Mouse (Mus musculus): ENCODE results near the gene Fadd. TPM values are rescaled to one million over a fixed set of nuclear protein-coding genes. Genes with fewer than 3 reads are reported as not detected.

Gene Fadd
- polyA plus RNA-seq, 1 experiment from 2014 or later = 10.1 TPM

DNA sequence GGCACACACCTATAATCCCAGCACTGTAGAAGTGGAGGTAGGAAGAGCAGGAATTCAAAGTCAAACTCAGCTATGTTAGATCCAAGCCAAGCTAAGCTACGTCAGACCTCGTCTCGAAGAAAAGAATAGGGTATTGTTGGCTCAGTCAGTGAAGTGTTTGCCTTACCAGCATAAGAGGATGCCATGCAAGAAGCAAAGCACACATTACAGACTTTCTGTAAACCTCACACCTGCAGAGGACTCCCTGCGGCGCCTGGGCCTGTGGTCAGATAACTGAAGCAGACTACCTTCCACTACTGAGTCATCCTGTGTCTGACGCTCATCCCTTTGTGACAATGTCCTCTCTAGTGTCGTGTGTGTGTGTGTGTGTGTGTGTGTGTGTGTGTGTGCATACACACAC is 27.3 kb upstream of the Fadd start:
- 0 out of 2 replicates have a peak, but pooled peaks cover 8% of the 10 kb centered on the region for H3K36me3 ChIP-seq
- peaks cover 4% of the 10 kb centered on the region; the same call in 1 of the 2 replicates for H3K27me3 ChIP-seq (ENCODE audit: insufficient read depth, poor library complexity, severe bottlenecking)
- WGBS = 87% methylated on average over 7 of the region's 7 CpGs
- DNase-seq (ENCODE audit: low spot score) = no peak
- no peaks in the 10 kb centered on the region for H3K9me3 ChIP-seq
- H3K4me3 ChIP-seq = no peak overlapping the region
- H3K4me1 ChIP-seq (replicated peaks) = peaks cover 10% of the 10 kb centered on the region; the same call in 1 of the 2 replicates
- H3K27ac ChIP-seq = no peak overlapping the region

DNA sequence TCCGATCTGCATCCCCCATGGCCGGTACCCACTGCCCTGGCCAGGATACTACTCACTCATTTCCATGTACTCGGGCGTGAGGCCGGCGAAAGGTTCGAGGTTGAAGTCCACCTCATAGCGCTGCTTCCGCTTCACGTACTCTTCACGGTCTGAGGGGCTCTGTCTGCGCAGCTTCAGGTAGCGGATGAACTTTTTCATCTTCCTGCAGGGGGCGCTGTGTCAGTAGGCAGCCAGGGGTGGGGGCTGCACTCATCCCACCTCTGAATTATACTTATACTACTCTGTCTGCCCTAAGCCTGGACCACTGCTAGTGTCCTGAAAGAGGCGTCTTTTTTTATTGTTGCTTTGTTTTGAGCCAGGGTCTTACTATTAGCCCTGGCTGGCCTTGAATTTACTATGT is 25.6 kb upstream of the Fadd start:
- Histone ChIP-seq H3K27me3 (ENCODE audit: insufficient read depth, poor library complexity, severe bottlenecking) (peaks cover 9% of the 10 kb centered on the region; the same call in 1 of the 2 replicates), H3K4me3 (no peak overlapping the region), H3K9me3 (no peaks in the 10 kb centered on the region), H3K4me1 (replicated peaks) (peaks cover 10% of the 10 kb centered on the region; the same call in 1 of the 2 replicates), H3K27ac (no peak overlapping the region), H3K36me3 (peaks cover 13% of the 10 kb centered on the region; the same call in 1 of the 2 replicates)
- 90% methylated on average over 15 of the region's 15 CpGs for WGBS
- DNase-seq (ENCODE audit: low spot score) = no peak

DNA sequence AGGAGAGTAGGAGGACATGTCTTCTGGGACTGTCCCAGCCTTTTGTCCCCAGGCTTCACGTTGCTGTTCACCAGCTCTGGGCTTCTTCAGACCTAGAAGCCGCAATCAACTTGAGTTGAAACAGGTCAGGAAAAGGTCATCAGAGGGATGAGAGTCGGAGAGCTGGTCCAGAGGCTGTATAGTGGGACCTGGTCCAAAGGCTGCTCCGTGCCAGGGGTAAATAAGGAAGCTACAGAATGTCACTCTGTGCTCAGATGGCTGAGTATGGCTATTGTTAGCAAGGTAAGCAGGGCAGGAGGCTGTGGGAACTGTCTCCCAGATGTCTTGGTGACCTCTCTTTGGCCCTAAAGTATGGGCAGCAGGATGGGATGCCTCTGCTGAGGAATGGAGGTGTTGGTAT is 22.5 kb upstream of the Fadd start:
- WGBS = 82% methylated on average over 4 of the region's 4 CpGs
- H3K4me1 ChIP-seq (replicated peaks) = peaks cover 30% of the 10 kb centered on the region
- no peaks in the 10 kb centered on the region for H3K9me3 ChIP-seq
- H3K27ac ChIP-seq = no peak overlapping the region
- DNase-seq (ENCODE audit: low spot score) = no peak
- H3K36me3 ChIP-seq = peaks cover 26% of the 10 kb centered on the region
- 0 out of 2 replicates have a peak, but pooled peaks cover 9% of the 10 kb centered on the region for H3K27me3 ChIP-seq (ENCODE audit: insufficient read depth, poor library complexity, severe bottlenecking)
- no peak overlapping the region for H3K4me3 ChIP-seq

DNA sequence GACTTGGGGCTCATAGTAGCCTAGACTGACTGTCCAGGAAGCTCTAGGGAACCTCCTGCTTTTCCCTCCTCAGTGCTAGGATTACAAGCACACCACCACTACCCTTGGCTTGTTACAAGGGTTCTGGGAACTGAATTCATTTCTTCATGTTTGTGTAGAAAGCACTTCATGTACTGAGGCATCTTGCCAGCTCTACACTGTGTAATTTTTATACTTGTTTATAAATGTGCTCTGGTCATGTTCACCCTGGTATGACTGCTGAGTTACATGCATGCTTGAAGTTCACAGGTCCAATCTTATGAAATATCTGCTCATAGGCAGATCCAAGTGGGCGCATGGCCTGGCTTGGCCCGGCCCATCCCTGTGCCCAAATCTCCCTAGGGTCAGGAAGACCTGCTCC is 22.0 kb upstream of the Fadd start:
- Histone ChIP-seq H3K27me3 (ENCODE audit: insufficient read depth, poor library complexity, severe bottlenecking) (0 out of 2 replicates have a peak, but pooled peaks cover 9% of the 10 kb centered on the region), H3K4me3 (no peak overlapping the region), H3K9me3 (no peaks in the 10 kb centered on the region), H3K36me3 (peaks cover 27% of the 10 kb centered on the region), H3K4me1 (replicated peaks) (peaks cover 30% of the 10 kb centered on the region), H3K27ac (no peak overlapping the region)
- DNase-seq (ENCODE audit: low spot score) = no peak
- WGBS = 96% methylated on average over 2 of the region's 2 CpGs

DNA sequence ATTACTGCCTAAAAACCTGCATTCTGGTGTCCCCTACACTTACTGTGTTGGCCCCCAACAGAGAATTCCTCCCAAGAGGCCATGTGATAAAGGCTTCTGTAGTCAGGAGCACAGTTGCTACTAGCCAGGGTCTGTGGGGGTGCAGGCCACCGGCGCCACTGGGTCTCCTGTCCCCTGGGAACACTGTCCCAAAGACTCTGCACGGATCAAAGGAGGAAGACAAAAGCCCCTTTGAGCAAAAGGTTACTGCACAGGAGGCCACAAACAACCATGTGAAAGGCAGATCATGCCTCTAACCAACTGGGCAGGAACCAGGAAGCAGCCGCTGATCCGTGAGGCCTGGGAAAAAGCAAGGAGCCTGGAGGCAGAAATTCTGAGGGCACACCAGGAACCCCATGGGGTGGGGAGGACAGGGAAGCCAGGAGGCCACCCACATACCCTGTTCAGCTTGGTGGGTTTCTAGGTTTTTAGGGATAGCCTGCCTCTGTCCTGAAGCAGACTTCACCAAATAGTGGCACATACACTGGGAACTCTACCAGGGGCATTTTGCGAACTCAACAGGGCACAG is 18.2 kb upstream of the Fadd start:
- H3K4me1 ChIP-seq (replicated peaks) = peaks cover 26% of the 10 kb centered on the region
- peaks cover 9% of the 10 kb centered on the region; the same call in 1 of the 2 replicates for H3K27me3 ChIP-seq (ENCODE audit: insufficient read depth, poor library complexity, severe bottlenecking)
- peak; percentile 40 for DNase-seq (ENCODE audit: low spot score)
- no peak overlapping the region for H3K4me3 ChIP-seq
- H3K36me3 ChIP-seq = peaks cover 25% of the 10 kb centered on the region
- 23% methylated on average over 6 of the region's 6 CpGs for WGBS
- H3K9me3 ChIP-seq = no peaks in the 10 kb centered on the region
- peak overlapping the region; percentile 81 for H3K27ac ChIP-seq

DNA sequence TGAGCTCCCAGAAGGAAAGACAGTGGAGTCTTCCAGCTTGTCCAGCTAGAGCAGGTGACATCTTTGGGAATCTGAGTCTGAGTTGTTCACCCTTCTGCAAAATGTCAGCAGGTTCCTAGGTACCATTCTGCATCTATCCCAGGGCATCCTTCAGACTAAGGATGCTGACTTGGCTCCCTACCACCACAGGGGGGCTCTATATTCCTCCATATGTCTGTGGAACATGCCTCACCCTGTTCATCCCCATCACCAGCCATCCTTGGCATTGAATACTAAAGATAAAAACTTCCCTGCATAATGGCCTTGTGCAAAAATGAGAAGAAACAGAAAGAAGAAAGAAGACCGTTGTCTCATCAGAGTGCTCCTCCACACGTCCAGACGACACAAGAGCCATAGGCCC is 7.2 kb upstream of the Fadd start:
- H3K4me1 ChIP-seq (replicated peaks) = peaks cover 14% of the 10 kb centered on the region; the same call in 1 of the 2 replicates
- H3K36me3 ChIP-seq = peaks cover 19% of the 10 kb centered on the region
- H3K4me3 ChIP-seq = no peak overlapping the region
- no peak for DNase-seq (ENCODE audit: low spot score)
- H3K27me3 ChIP-seq (ENCODE audit: insufficient read depth, poor library complexity, severe bottlenecking) = peaks cover 8% of the 10 kb centered on the region; the same call in 1 of the 2 replicates
- no peaks in the 10 kb centered on the region for H3K9me3 ChIP-seq
- WGBS = 85% methylated on average over 3 of the region's 3 CpGs
- H3K27ac ChIP-seq = peak overlapping the region; percentile 64

DNA sequence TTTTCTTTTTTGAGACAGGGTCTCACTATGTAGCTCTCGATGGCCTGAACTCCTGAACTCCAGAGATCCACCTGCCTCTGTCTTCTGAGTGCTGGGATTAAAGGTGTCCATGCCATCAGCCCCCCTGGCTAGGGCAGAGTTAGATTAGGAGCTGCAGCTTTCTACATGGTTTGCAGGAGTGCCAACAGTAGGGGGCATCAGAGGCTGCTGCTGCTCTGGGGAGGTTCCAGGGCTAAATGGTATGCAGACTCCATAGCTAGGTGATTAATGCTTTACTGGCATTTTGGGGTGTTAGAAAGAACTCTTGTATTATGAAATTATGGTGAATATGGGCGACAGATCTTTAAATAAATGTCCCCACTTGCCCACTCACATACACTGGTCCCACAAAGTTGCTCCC is 5.0 kb upstream of the Fadd start:
- peak overlapping the region; percentile 50; the same call in 1 of the 2 replicates for H3K27ac ChIP-seq
- H3K27me3 ChIP-seq (ENCODE audit: insufficient read depth, poor library complexity, severe bottlenecking) = peaks cover 8% of the 10 kb centered on the region; the same call in 1 of the 2 replicates
- H3K36me3 ChIP-seq = peaks cover 13% of the 10 kb centered on the region
- peak; percentile 47 for DNase-seq (ENCODE audit: low spot score)
- H3K4me1 ChIP-seq (replicated peaks) = peaks cover 30% of the 10 kb centered on the region
- H3K9me3 ChIP-seq = no peaks in the 10 kb centered on the region
- no peak overlapping the region for H3K4me3 ChIP-seq
- 36% methylated on average over 2 of the region's 2 CpGs for WGBS

DNA sequence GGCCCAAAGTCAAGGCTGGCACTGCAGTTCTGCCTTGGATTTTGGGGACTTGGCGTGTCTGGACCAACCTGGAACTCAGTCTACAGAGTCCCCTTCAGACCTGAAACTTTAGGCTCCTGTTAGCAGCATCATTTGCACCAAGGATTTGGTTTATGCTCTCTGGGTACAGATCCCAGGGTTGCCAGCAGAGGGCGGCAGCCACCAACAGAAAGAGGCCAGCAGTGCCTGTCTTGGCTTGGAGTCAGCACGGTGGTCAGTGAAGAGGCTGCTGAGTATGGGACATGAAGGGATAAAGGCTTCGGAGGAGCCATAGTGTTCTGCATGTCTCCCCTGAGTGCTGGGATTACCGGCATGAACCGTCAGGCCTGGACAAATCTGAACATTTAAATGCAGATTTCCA is 3.4 kb upstream of the Fadd start:
- no peak overlapping the region for H3K4me3 ChIP-seq
- DNase-seq (ENCODE audit: low spot score) = peak; percentile 87
- peaks cover 43% of the 10 kb centered on the region for H3K4me1 ChIP-seq (replicated peaks)
- H3K27me3 ChIP-seq (ENCODE audit: insufficient read depth, poor library complexity, severe bottlenecking) = peaks cover 8% of the 10 kb centered on the region; the same call in 1 of the 2 replicates
- H3K36me3 ChIP-seq = peaks cover 6% of the 10 kb centered on the region; the same call in 1 of the 2 replicates
- 12% methylated on average over 6 of the region's 6 CpGs for WGBS
- H3K9me3 ChIP-seq = no peaks in the 10 kb centered on the region
- no peak overlapping the region for H3K27ac ChIP-seq

DNA sequence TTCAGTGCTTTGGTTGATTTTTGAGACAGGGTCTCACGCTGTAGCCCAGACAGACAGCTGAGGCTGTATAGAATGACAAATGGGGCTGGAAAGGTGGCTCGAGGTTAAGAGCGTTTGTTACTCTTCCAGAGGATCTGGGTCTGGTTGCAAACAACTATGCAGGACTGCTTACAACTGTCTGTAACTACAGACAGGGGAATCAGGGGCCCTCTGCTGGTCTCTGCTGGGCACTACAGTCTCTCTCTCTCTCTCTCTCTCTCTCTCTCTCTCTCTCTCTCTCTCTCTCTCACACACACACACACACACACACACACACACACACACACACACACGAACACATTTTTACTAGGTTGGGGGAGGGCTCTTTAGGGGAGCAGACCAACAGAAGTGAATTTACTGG is 1.4 kb upstream of the Fadd start:
- Histone ChIP-seq H3K27ac (no peak overlapping the region), H3K36me3 (peaks cover 21% of the 10 kb centered on the region), H3K27me3 (ENCODE audit: insufficient read depth, poor library complexity, severe bottlenecking) (peaks cover 8% of the 10 kb centered on the region; the same call in 1 of the 2 replicates), H3K4me1 (replicated peaks) (peaks cover 34% of the 10 kb centered on the region), H3K9me3 (no peaks in the 10 kb centered on the region), H3K4me3 (no peak overlapping the region)
- peak; percentile 60 for DNase-seq (ENCODE audit: low spot score)
- 7% methylated on average over 4 of the region's 4 CpGs for WGBS

DNA sequence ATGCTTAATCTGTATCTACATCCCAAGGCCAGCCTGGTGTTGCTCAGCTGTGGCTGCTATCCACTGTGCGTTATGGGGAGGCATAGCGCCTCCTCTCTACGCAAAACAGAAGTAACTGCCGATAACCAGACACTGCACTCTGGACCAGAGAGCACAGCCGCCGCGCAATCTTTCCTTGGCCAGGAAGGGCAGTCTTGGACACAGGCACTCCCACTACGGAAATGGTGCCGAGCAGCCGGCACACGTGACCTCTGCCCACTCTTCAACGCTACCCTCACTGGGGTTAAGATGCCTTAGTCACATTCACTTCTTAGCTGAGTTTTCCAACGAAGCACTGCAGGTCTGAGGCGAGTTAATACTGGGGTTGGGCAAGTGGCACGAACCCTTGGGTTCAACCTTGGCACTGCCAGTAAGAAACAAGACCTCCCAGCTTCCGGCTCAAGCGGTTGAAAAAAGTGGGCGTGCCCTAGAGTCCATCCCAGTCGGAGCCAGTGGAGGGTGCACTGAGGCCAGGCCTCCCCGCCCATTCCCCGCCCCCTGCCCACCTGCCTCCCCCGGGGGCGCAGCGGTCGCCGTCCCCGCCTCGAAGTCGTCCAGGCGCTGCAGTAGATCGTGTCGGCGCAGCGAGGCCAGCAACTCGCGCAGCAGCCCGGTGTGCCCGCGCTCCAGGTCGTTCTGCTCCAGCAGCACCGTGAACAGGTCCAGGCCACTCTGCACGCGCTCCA is 542 bp downstream of the Fadd start:
- peak overlapping the region; percentile 94 for H3K27ac ChIP-seq
- H3K4me1 ChIP-seq (replicated peaks) = peaks cover 30% of the 10 kb centered on the region
- DNase-seq (ENCODE audit: low spot score) = peak; percentile 86
- peaks cover 30% of the 10 kb centered on the region for H3K36me3 ChIP-seq
- H3K27me3 ChIP-seq (ENCODE audit: insufficient read depth, poor library complexity, severe bottlenecking) = peaks cover 8% of the 10 kb centered on the region; the same call in 1 of the 2 replicates
- H3K9me3 ChIP-seq = no peaks in the 10 kb centered on the region
- H3K4me3 ChIP-seq = peak overlapping the region; percentile 88
- WGBS = 2% methylated on average over 43 of the region's 43 CpGs

DNA sequence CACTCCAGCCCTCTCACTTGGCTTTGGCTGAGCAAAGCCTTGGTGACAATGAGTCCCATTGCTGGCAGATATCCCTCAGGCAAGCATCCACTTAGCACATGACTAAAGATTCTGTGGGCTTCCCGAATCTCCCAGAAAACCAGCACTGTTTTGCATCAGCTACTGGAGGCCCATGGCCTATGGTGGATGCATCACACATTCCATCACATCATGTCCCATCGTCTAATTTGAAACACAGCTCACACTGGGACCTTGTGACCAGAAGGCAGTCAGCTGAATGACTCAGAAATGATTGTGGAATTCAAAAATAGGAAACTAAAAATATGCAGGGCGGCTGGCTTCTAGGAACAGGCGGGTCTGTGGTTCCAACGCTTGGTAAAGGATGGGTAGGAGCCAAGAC is 4.4 kb downstream of the Fadd start:
- H3K4me1 ChIP-seq (replicated peaks) = peaks cover 20% of the 10 kb centered on the region
- H3K9me3 ChIP-seq = no peaks in the 10 kb centered on the region
- 92% methylated on average over 5 of the region's 5 CpGs for WGBS
- no peak for DNase-seq (ENCODE audit: low spot score)
- peaks cover 30% of the 10 kb centered on the region for H3K36me3 ChIP-seq
- H3K4me3 ChIP-seq = no peak overlapping the region
- H3K27ac ChIP-seq = no peak overlapping the region
- no peaks in the 10 kb centered on the region for H3K27me3 ChIP-seq (ENCODE audit: insufficient read depth, poor library complexity, severe bottlenecking)

DNA sequence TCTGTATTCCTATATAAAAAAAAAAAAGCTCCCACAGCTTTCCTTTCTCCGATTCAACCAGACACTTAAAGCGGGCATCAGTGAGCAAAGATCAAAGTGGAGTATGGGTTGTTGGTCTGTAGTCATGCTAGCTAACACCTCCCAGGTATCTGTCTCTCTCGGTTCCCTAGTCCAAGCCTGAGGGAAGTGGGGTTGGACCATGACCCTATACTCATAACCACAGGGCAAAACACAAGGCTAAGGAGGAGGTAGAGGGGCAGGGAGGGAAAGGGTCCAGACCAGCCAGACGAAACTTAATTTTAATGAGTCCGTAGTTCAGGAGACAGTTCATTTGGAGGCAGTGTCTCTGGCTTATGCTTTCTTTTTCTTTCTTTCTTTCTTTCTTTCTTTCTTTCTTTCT is 10.0 kb downstream of the Fadd start:
- H3K36me3 ChIP-seq = no peaks in the 10 kb centered on the region
- no peaks in the 10 kb centered on the region for H3K9me3 ChIP-seq
- peaks cover 11% of the 10 kb centered on the region; the same call in 1 of the 2 replicates for H3K27me3 ChIP-seq (ENCODE audit: insufficient read depth, poor library complexity, severe bottlenecking)
- WGBS = 86% methylated on average over 5 of the region's 5 CpGs
- H3K4me1 ChIP-seq (replicated peaks) = no peaks in the 10 kb centered on the region
- H3K4me3 ChIP-seq = no peak overlapping the region
- DNase-seq (ENCODE audit: low spot score) = no peak
- H3K27ac ChIP-seq = no peak overlapping the region

DNA sequence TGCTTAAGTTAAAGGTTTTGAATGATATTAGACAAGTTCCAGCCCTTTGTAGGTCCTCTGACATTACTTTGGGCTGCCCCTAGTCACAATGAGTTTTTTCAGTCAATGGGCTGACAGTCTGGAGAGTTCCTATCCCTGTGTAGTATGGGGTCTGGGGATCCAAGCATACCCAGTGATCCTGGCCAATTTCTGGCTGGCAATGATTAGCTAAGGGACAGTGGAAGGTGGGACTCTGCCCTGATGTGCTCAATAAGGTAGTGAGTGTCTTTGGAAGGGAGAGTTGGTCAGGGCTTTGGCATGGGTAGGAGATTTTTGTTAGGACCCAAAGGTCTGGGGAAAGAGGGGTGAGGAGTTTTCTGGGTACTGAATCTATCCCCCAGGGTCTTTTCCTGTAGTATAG is 10.7 kb downstream of the Fadd start:
- Histone ChIP-seq H3K9me3 (no peaks in the 10 kb centered on the region), H3K36me3 (no peaks in the 10 kb centered on the region), H3K27ac (no peak overlapping the region), H3K27me3 (ENCODE audit: insufficient read depth, poor library complexity, severe bottlenecking) (peaks cover 17% of the 10 kb centered on the region; the same call in 1 of the 2 replicates), H3K4me1 (replicated peaks) (no peaks in the 10 kb centered on the region), H3K4me3 (no peak overlapping the region)
- DNase-seq (ENCODE audit: low spot score) = no peak
